Mouse (Mus musculus): ENCODE results near the gene Chchd5. TPM values are rescaled to one million over a fixed set of nuclear protein-coding genes. Genes with fewer than 3 reads are reported as not detected.

The Chchd5 gene
- 12.8 and 13.0 TPM in 2 replicates for polyA plus RNA-seq (2015; fragmentation: Nextera tagmentation; extraction: Ambion mirVana)

- peak within 1 kb of the TSS; percentile 68 for H3K4me3 ChIP-seq (ENCODE audit: low read depth, low read length)
- ATAC-seq (peak; percentile 100), DNase-seq (peak; percentile 90)
- H3K36me3 ChIP-seq (replicated peaks; ENCODE audit: insufficient read depth, low read length): peaks cover 30% of the 10 kb centered on the region
- H3K4me2 ChIP-seq (ENCODE audit: low read depth, low read length): peak within 1 kb of the TSS; percentile 70
- H3K27me3 ChIP-seq (ENCODE audit: insufficient read depth, low read length): no peaks in the 10 kb centered on the region
- TF ChIP-seq EP300 (IDR thresholded peaks at IDR 0.05; ENCODE audit: low read depth) (peak; percentile 49; the same call in 1 of the 2 replicates), CTCF (IDR thresholded peaks at IDR 0.05; ENCODE audit: low read depth) (no peak)
- 0 out of 2 replicates have a peak, but pooled peaks cover 2% of the 10 kb centered on the region for H3K9me3 ChIP-seq (ENCODE audit: low read length)
- peak within 1 kb of the TSS; percentile 90 for H3K9ac ChIP-seq (replicated peaks)
- peaks cover 20% of the 10 kb centered on the region for H3K4me1 ChIP-seq (ENCODE audit: insufficient read depth)
- WGBS (ENCODE audit: insufficient replicate concordance): under 1% methylated on average over 35 of the region's 35 CpGs
- peak within 1 kb of the TSS; percentile 98 for H3K27ac ChIP-seq (ENCODE audit: low read depth)
Observed at GRCm38 (mm10) chr2:129129412-129129929, at the start of gene Chchd5. TSS of gene Chchd5 (plus strand) at chr2:129129700.

- H3K4me1 ChIP-seq (ENCODE audit: insufficient read depth): no peaks in the 10 kb centered on the region
- H3K4me3 ChIP-seq (ENCODE audit: low read depth, low read length): no peak overlapping the region
- H3K27ac ChIP-seq (ENCODE audit: low read depth): no peak overlapping the region
- H3K9me3 ChIP-seq (ENCODE audit: low read length): no peaks in the 10 kb centered on the region
- H3K36me3 ChIP-seq (replicated peaks; ENCODE audit: insufficient read depth, low read length): 0 out of 2 replicates have a peak, but pooled peaks cover 4% of the 10 kb centered on the region
- DNase-seq: no peak
- TF ChIP-seq CTCF (IDR thresholded peaks at IDR 0.05; ENCODE audit: low read depth): peak; percentile 8; the same call in 1 of the 2 replicates
- no peak for TF ChIP-seq EP300 (IDR thresholded peaks at IDR 0.05; ENCODE audit: low read depth)
- H3K27me3 ChIP-seq (ENCODE audit: insufficient read depth, low read length): no peaks in the 10 kb centered on the region
- ATAC-seq: no peak
- WGBS (ENCODE audit: insufficient replicate concordance): 61% methylated on average over 13 of the region's 13 CpGs
- H3K9ac ChIP-seq (replicated peaks): no peak overlapping the region
- no peak overlapping the region for H3K4me2 ChIP-seq (ENCODE audit: low read depth, low read length)
Observed at GRCm38 (mm10) chr2:129081097-129081496, 48.4 kb upstream of the Chchd5 start.

DNA sequence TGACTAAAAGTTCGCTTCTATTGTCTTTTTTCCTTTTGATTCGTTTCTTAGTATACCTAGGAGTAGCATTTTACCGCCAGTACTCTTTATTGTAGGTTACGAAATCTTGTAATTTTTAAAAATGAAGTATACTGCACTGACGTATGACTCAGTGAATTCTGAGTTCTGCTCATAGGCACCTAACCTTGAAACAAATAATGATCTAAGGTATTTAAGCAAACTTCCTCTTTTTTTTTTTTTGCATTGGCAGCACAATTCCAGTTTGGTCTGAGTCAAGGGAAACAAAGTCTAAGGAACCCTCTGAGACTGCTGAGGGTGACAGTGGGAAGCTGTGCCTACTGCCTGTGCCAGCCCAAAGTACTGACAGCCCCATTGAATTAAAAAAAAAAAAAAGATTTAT, 46.0 kb upstream of the Chchd5 start:
- TF ChIP-seq EP300 (IDR thresholded peaks at IDR 0.05; ENCODE audit: low read depth) (no peak), CTCF (IDR thresholded peaks at IDR 0.05; ENCODE audit: low read depth) (no peak)

GRCm38 (mm10) chr2:129084959-129085358, 44.5 kb upstream of the Chchd5 start:
- Histone ChIP-seq H3K4me2 (ENCODE audit: low read depth, low read length) (no peak overlapping the region), H3K36me3 (replicated peaks; ENCODE audit: insufficient read depth, low read length) (0 out of 2 replicates have a peak, but pooled peaks cover 2% of the 10 kb centered on the region), H3K9me3 (ENCODE audit: low read length) (no peaks in the 10 kb centered on the region), H3K4me3 (ENCODE audit: low read depth, low read length) (no peak overlapping the region), H3K27ac (ENCODE audit: low read depth) (no peak overlapping the region), H3K4me1 (ENCODE audit: insufficient read depth) (no peaks in the 10 kb centered on the region), H3K9ac (replicated peaks) (no peak overlapping the region), H3K27me3 (ENCODE audit: insufficient read depth, low read length) (no peaks in the 10 kb centered on the region)
- no peak for ATAC-seq
- 47% methylated on average over 2 of the region's 2 CpGs for WGBS (ENCODE audit: insufficient replicate concordance)
- TF ChIP-seq EP300 (IDR thresholded peaks at IDR 0.05; ENCODE audit: low read depth) (no peak), CTCF (IDR thresholded peaks at IDR 0.05; ENCODE audit: low read depth) (peak; percentile 76)
- peak; percentile 56 for DNase-seq

More for the DNA sequence above, 46.0 kb upstream of the Chchd5 start:
- Histone ChIP-seq H3K36me3 (replicated peaks; ENCODE audit: insufficient read depth, low read length) (0 out of 2 replicates have a peak, but pooled peaks cover 2% of the 10 kb centered on the region), H3K9me3 (ENCODE audit: low read length) (no peaks in the 10 kb centered on the region), H3K4me3 (ENCODE audit: low read depth, low read length) (no peak overlapping the region), H3K4me2 (ENCODE audit: low read depth, low read length) (no peak overlapping the region), H3K9ac (replicated peaks) (no peak overlapping the region), H3K4me1 (ENCODE audit: insufficient read depth) (no peaks in the 10 kb centered on the region), H3K27ac (ENCODE audit: low read depth) (no peak overlapping the region), H3K27me3 (ENCODE audit: insufficient read depth, low read length) (no peaks in the 10 kb centered on the region)
- ATAC-seq (no peak), DNase-seq (no peak)
- WGBS (ENCODE audit: insufficient replicate concordance): 75% methylated on average over 5 of the region's 5 CpGs

GRCm38 (mm10) chr2:129087520-129087919, 42.0 kb upstream of the Chchd5 start:
- ATAC-seq: no peak
- no peak overlapping the region for H3K4me3 ChIP-seq (ENCODE audit: low read depth, low read length)

DNA sequence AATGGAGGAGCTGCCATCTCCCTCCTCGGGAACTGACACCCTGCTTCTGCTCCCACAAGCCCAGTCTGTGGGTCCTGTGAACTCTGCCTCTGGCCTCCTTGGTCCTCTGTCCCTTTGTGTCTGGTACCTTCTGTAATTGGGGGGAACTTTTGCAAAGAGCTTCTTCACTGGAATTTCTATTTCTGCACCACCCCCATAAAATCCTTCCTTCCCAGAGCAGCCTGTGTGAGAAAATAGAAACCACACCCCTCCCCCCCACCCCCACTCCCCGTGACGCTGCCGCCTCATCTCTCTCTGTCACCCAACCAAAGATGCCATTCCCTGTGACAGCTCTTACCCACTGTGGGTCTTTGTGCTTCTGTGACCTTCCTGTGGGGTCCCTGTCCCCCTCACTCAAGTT, 39.1 kb upstream of the Chchd5 start:
- ATAC-seq (no peak), DNase-seq (no peak)
- Histone ChIP-seq H3K27ac (ENCODE audit: low read depth) (no peak overlapping the region), H3K27me3 (ENCODE audit: insufficient read depth, low read length) (no peaks in the 10 kb centered on the region), H3K4me2 (ENCODE audit: low read depth, low read length) (no peak overlapping the region), H3K9ac (replicated peaks) (no peak overlapping the region), H3K9me3 (ENCODE audit: low read length) (no peaks in the 10 kb centered on the region), H3K36me3 (replicated peaks; ENCODE audit: insufficient read depth, low read length) (0 out of 2 replicates have a peak, but pooled peaks cover 4% of the 10 kb centered on the region), H3K4me1 (ENCODE audit: insufficient read depth) (no peaks in the 10 kb centered on the region), H3K4me3 (ENCODE audit: low read depth, low read length) (no peak overlapping the region)
- no peak for TF ChIP-seq CTCF (IDR thresholded peaks at IDR 0.05; ENCODE audit: low read depth)
- no peak for TF ChIP-seq EP300 (IDR thresholded peaks at IDR 0.05; ENCODE audit: low read depth)
- 81% methylated on average over 4 of the region's 4 CpGs for WGBS (ENCODE audit: insufficient replicate concordance)

More at GRCm38 (mm10) chr2:129087520-129087919, 42.0 kb upstream of the Chchd5 start:
- H3K36me3 ChIP-seq (replicated peaks; ENCODE audit: insufficient read depth, low read length): 0 out of 2 replicates have a peak, but pooled peaks cover 2% of the 10 kb centered on the region
- no peak overlapping the region for H3K9ac ChIP-seq (replicated peaks)
- H3K4me1 ChIP-seq (ENCODE audit: insufficient read depth): no peaks in the 10 kb centered on the region
- H3K27ac ChIP-seq (ENCODE audit: low read depth): no peak overlapping the region
- H3K27me3 ChIP-seq (ENCODE audit: insufficient read depth, low read length): no peaks in the 10 kb centered on the region
- TF ChIP-seq EP300 (IDR thresholded peaks at IDR 0.05; ENCODE audit: low read depth): no peak
- no peak overlapping the region for H3K4me2 ChIP-seq (ENCODE audit: low read depth, low read length)
- no peak for DNase-seq
- H3K9me3 ChIP-seq (ENCODE audit: low read length): no peaks in the 10 kb centered on the region
- 64% methylated on average over 1 of the region's 1 CpGs for WGBS (ENCODE audit: insufficient replicate concordance)

Measured in liver, postnatal 0 days (tissue).